Mouse (Mus musculus) layer of hippocampus, postnatal 10 days (tissue): Measurements from ENCODE around the gene Sub1. TPM values are rescaled to one million over a fixed set of nuclear protein-coding genes. Genes with fewer than 3 reads are reported as not detected.
A peak's percentile ranks its signal among the peaks of the same experiment; 100 is the strongest.

ENCODE experiments used
- DNase-seq, 2 experiments: peaks; one replicate each; pipeline ENCODE4 v3.0.0; 2021; ENCODE audit warnings: low spot score in 2 of 2
- total RNA-seq, 2 experiments: library from RNA; stranded (reverse); gene quantifications; 2 replicates each; pipeline ENCODE4 v1.2.3; 2021

Gene Sub1
- total RNA-seq, 2 experiments from 2014 or later, result 338 to 348 TPM

GRCm38 (mm10) chr15:12013532-12014196 is 16.9 kb upstream of the Sub1 start:
- no peak for DNase-seq

GRCm38 (mm10) chr15:12010602-12011044 is 13.8 kb upstream of the Sub1 start:
- no peak for DNase-seq

- DNase-seq, result no peak
These were observed 13.2 kb upstream of the Sub1 start for GRCm38 (mm10) chr15:12009712-12010601.

GRCm38 (mm10) chr15:12008894-12009293 is 12.1 kb upstream of the Sub1 start:
- no peak for DNase-seq

- no peak for DNase-seq
These were observed 11.4 kb upstream of the Sub1 start for GRCm38 (mm10) chr15:12007971-12008800.

- no peak for DNase-seq
These were observed 10.6 kb upstream of the Sub1 start for GRCm38 (mm10) chr15:12007421-12007820.

- DNase-seq, result no peak
These were observed 9.4 kb upstream of the Sub1 start for GRCm38 (mm10) chr15:12006169-12006568.

GRCm38 (mm10) chr15:11995815-11996201 is 975 bp downstream of the Sub1 start:
- DNase-seq, result peak; percentile 90 to 94

GRCm38 (mm10) chr15:11994921-11995814 is 1.6 kb downstream of the Sub1 start:
- peak; percentile 65 to 74 for DNase-seq

- no peak for DNase-seq
These were observed 2.8 kb downstream of the Sub1 start for GRCm38 (mm10) chr15:11994006-11994405.

GRCm38 (mm10) chr15:11991552-11992113 is 5.2 kb downstream of the Sub1 start:
- DNase-seq, result no peak

- no peak for DNase-seq
These were observed 8.2 kb downstream of the Sub1 start for GRCm38 (mm10) chr15:11988580-11988979.

GRCm38 (mm10) chr15:11987892-11988291 is 8.9 kb downstream of the Sub1 start:
- no peak for DNase-seq

- DNase-seq, result no peak
These were observed 14.8 kb downstream of the Sub1 start for GRCm38 (mm10) chr15:11981985-11982384.

GRCm38 (mm10) chr15:11981501-11981900 is 15.3 kb downstream of the Sub1 start:
- no peak for DNase-seq

- no peak for DNase-seq
These were observed 18.6 kb downstream of the Sub1 start for GRCm38 (mm10) chr15:11978175-11978574.

GRCm38 (mm10) chr15:11977071-11977470 is 19.7 kb downstream of the Sub1 start:
- no peak for DNase-seq

GRCm38 (mm10) chr15:11975836-11976235 is 20.9 kb downstream of the Sub1 start:
- no peak for DNase-seq

GRCm38 (mm10) chr15:11971854-11972420 is 24.8 kb downstream of the Sub1 start:
- peak; percentile 84 to 89 for DNase-seq

GRCm38 (mm10) chr15:11970621-11971020 is 26.2 kb downstream of the Sub1 start:
- DNase-seq, result no peak
